Mouse (Mus musculus): ENCODE results near the gene Tspan12. TPM values are rescaled to one million over a fixed set of nuclear protein-coding genes. Genes with fewer than 3 reads are reported as not detected.

The Tspan12 gene
- polyA plus RNA-seq (2014; fragmentation: Illumina TruSeq; extraction: RNeasy Lipid Tissue Mini Kit (QIAGEN cat#74804); ENCODE audit: low read depth, low replicate concordance): 75.0 TPM

GRCm38 (mm10) chr6:21852344-21852785 is at the start of gene Tspan12:
Gene Tspan12, minus strand, starts transcription at chr6:21852515.

Other genes starting within 250 kb of the Tspan12 start
- gene Ing3, start 97.1 kb upstream of the Tspan12 start, polyA plus RNA-seq (2014; fragmentation: Illumina TruSeq; extraction: RNeasy Lipid Tissue Mini Kit (QIAGEN cat#74804); ENCODE audit: low read depth, low replicate concordance): 15.0 TPM
- 27.8 TPM for gene Cped1, start 133.4 kb upstream of the Tspan12 start, polyA plus RNA-seq (2014; fragmentation: Illumina TruSeq; extraction: RNeasy Lipid Tissue Mini Kit (QIAGEN cat#74804); ENCODE audit: low read depth, low replicate concordance)